Mouse (Mus musculus) embryonic facial prominence, embryonic 15.5 days (tissue): ENCODE data around the gene Aldh3b3. TPM values are rescaled to one million over a fixed set of nuclear protein-coding genes. Genes with fewer than 3 reads are reported as not detected.

ENCODE experiments used
- ATAC-seq: fragments of 200-750 bp; cut with Nextera tagmentation; 2 replicates; pipeline ENCODE4 v1.8.0; 2017; ENCODE audit warnings: low read depth, moderate TSS enrichment; ENCODE audit not compliant: insufficient number of reproducible peaks, low FRiP score, low TSS enrichment
- H3K27ac ChIP-seq: fragments of 300-500 bp; sonication (generic); replicated peaks from 2 replicates; pipeline ENCODE4 v1.5.1; 2015; ENCODE audit warnings: mild to moderate bottlenecking, inconsistent platforms
- H3K27me3 ChIP-seq: fragments of 300-500 bp; sonication (generic); 2 replicates; pipeline ENCODE4 v1.6.1; 2015; ENCODE audit warnings: inconsistent platforms
- H3K36me3 ChIP-seq: fragments of 300-500 bp; sonication (generic); 2 replicates; pipeline ENCODE4 v1.6.1; 2015; ENCODE audit warnings: mild to moderate bottlenecking, inconsistent platforms
- H3K4me1 ChIP-seq: fragments of 300-500 bp; sonication (generic); 2 replicates; pipeline ENCODE4 v1.6.1; 2015; ENCODE audit warnings: inconsistent platforms
- H3K4me2 ChIP-seq: fragments of 300-500 bp; sonication (generic); replicated peaks from 2 replicates; pipeline ENCODE4 v1.6.1; 2015; ENCODE audit warnings: mild to moderate bottlenecking, inconsistent platforms
- H3K4me3 ChIP-seq: fragments of 300-500 bp; sonication (generic); replicated peaks from 2 replicates; pipeline ENCODE4 v1.5.1; 2015; ENCODE audit warnings: mild to moderate bottlenecking, inconsistent platforms
- H3K9ac ChIP-seq: fragments of 300-500 bp; sonication (generic); 2 replicates; pipeline ENCODE4 v1.6.1; 2015; ENCODE audit warnings: inconsistent platforms
- H3K9me3 ChIP-seq: fragments of 300-500 bp; sonication (generic); replicated peaks from 2 replicates; pipeline ENCODE4 v1.6.1; 2016; ENCODE audit warnings: inconsistent platforms
- WGBS: fragments of 180-500 bp; shearing (Covaris S2); methylation state at CpG from one replicate; pipeline ENCODE4 v1.1.7; 2015; 5-methylcytosine and 5-hydroxymethylcytosine counted together
- polyA plus RNA-seq: library from polyadenylated mRNA; unstranded; fragments of >200 nt; fragmentation: Nextera tagmentation; extraction: Ambion mirVana; gene quantifications from 2 replicates; pipeline ENCODE4 v1.2.1, GENCODE M21; 2015

Aldh3b3 gene
- polyA plus RNA-seq: 2.8 and 3.2 TPM in 2 replicates

DNA sequence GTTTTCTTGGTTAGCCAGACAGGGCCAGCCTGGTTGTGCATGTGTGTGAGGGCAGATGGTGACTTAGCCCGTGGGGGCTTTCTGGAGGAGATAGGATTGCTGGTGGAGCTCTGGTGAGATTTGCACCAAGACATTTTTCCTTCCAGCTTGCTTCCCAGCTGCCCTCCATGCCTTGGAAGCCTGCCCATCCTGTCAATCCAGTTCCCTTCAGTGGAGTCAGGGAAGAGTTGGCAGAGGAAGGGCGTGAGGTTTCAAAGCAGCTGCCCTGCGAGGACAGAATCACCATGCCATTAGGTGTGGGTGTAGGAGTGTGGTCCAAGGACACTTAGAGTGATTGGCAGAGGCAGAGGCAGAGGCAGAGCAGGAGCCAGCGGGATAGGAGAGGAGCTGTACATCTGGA, at the start of gene Aldh3b3:
Gene Aldh3b3, plus strand, starts transcription at position 176 of the 400 bp plus-strand sequence.
- Histone ChIP-seq H3K27me3 (no peaks in the 10 kb centered on the region), H3K27ac (no peak within 1 kb of the TSS), H3K4me1 (no peaks in the 10 kb centered on the region), H3K9me3 (no peaks in the 10 kb centered on the region), H3K4me3 (no peak within 1 kb of the TSS), H3K4me2 (no peak within 1 kb of the TSS), H3K9ac (no peak within 1 kb of the TSS), H3K36me3 (no peaks in the 10 kb centered on the region)
- 56% methylated on average over 4 of the region's 4 CpGs for WGBS
- ATAC-seq: no peak

GRCm38 (mm10) chr19:3910206-3910605, 48.2 kb upstream of the Aldh3b3 start:
- Histone ChIP-seq H3K9me3 (no peaks in the 10 kb centered on the region), H3K4me3 (no peak overlapping the region), H3K4me2 (no peak overlapping the region), H3K4me1 (peaks cover 43% of the 10 kb centered on the region), H3K36me3 (peaks cover 33% of the 10 kb centered on the region), H3K27me3 (no peaks in the 10 kb centered on the region), H3K27ac (no peak overlapping the region), H3K9ac (no peak overlapping the region)
- ATAC-seq: no peak
- 70% methylated on average over 5 of the region's 5 CpGs for WGBS

- H3K27ac ChIP-seq: peak within 1 kb of the TSS; percentile 79
- peak within 1 kb of the TSS; percentile 79 for H3K4me3 ChIP-seq
- ATAC-seq: peak; percentile 97
- H3K4me2 ChIP-seq: peak within 1 kb of the TSS; percentile 85
- H3K27me3 ChIP-seq: no peaks in the 10 kb centered on the region
- no peaks in the 10 kb centered on the region for H3K9me3 ChIP-seq
- peak within 1 kb of the TSS; percentile 50 for H3K9ac ChIP-seq
- H3K4me1 ChIP-seq: peaks cover 23% of the 10 kb centered on the region
- peaks cover 33% of the 10 kb centered on the region for H3K36me3 ChIP-seq
- WGBS: under 1% methylated on average over 43 of the region's 43 CpGs
These were observed 45.9 kb upstream of the Aldh3b3 start, which contains the start of gene Ndufs8 for GRCm38 (mm10) chr19:3912337-3913204. Gene Ndufs8 (minus strand): TSS chr19:3912774.

GRCm38 (mm10) chr19:3913692-3914091, 44.8 kb upstream of the Aldh3b3 start:
- whole genome bisulfite sequencing: 85% methylated on average over 8 of the region's 8 CpGs
- H3K9ac ChIP-seq: no peak overlapping the region
- H3K36me3 ChIP-seq: peaks cover 27% of the 10 kb centered on the region
- no peaks in the 10 kb centered on the region for H3K9me3 ChIP-seq
- H3K4me1 ChIP-seq: peaks cover 17% of the 10 kb centered on the region
- peak overlapping the region; percentile 79 for H3K4me3 ChIP-seq
- ATAC-seq: no peak
- H3K27me3 ChIP-seq: no peaks in the 10 kb centered on the region
- H3K4me2 ChIP-seq: peak overlapping the region; percentile 85
- H3K27ac ChIP-seq: no peak overlapping the region

- Histone ChIP-seq H3K27me3 (no peaks in the 10 kb centered on the region), H3K36me3 (peaks cover 18% of the 10 kb centered on the region), H3K9ac (no peak overlapping the region), H3K4me3 (no peak overlapping the region), H3K9me3 (no peaks in the 10 kb centered on the region), H3K4me1 (peaks cover 17% of the 10 kb centered on the region), H3K27ac (no peak overlapping the region), H3K4me2 (no peak overlapping the region)
- 82% methylated on average over 5 of the region's 5 CpGs for WGBS
- no peak for ATAC-seq
These were observed 43.9 kb upstream of the Aldh3b3 start for GRCm38 (mm10) chr19:3914535-3914934.

DNA sequence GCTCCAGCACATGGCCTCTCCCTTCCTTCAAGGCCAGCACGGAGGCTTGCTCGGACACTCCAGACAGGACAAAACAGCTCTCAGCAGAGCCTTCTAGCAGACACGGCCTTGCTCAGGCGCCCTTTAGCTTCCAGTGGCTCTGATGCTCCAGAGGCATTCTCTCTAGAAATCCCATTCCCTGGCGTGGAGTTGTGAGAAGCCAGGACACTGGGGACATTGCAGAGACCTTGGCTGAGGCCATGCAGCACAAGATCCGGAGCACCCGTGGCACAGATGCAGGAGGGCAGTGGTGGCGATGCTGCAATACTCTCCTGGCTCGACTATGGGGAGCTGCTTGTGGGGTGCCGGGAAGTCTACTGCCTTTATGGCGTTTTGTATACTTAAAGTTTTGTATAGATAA, 41.7 kb upstream of the Aldh3b3 start:
- Histone ChIP-seq H3K27ac (no peak overlapping the region), H3K4me2 (no peak overlapping the region), H3K9ac (no peak overlapping the region), H3K4me1 (peaks cover 11% of the 10 kb centered on the region), H3K36me3 (no peaks in the 10 kb centered on the region), H3K9me3 (no peaks in the 10 kb centered on the region), H3K27me3 (no peaks in the 10 kb centered on the region), H3K4me3 (no peak overlapping the region)
- ATAC-seq: no peak
- WGBS: 70% methylated on average over 11 of the region's 11 CpGs

GRCm38 (mm10) chr19:3919928-3920327, 38.5 kb upstream of the Aldh3b3 start:
- Histone ChIP-seq H3K9ac (no peak overlapping the region), H3K4me1 (no peaks in the 10 kb centered on the region), H3K27me3 (no peaks in the 10 kb centered on the region), H3K4me3 (no peak overlapping the region), H3K27ac (no peak overlapping the region), H3K9me3 (no peaks in the 10 kb centered on the region), H3K36me3 (no peaks in the 10 kb centered on the region), H3K4me2 (no peak overlapping the region)
- no peak for ATAC-seq

DNA sequence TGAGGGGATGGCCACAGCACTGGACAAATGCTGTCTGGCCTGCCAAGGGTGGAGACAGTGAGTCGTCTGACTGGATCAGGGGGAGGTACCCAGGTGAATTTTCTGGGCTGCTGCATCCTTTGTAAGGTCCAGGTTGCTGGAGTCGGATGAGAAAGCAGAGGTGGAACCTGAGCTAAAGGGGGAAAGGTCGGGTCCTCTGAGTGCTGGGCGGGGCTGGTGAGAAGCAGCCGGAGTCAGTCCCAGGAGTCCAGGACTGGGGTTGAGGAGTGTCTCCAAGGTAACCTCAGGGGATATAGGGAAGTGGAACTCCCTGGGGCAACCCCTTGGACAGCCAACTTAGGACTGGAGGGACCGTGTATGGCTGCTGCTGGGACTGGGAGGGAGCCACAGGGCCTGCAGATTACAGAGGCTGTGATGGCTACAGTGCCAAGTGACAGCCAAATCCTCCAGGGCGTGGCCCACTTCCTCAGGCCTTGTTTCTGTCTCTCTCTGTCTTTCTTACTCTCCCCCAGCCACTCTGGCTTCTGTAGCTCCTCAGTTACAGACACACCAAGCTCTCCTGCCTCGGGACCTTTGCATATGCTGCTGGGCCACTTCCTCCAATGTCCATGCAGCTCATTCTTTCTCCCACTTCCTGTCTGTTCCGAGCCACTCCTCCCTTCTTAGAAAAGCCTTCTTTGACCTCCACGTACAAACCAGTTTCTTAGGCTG, 35.6 kb upstream of the Aldh3b3 start:
- Histone ChIP-seq H3K4me2 (no peak overlapping the region), H3K9ac (no peak overlapping the region), H3K27me3 (no peaks in the 10 kb centered on the region), H3K4me3 (no peak overlapping the region), H3K36me3 (no peaks in the 10 kb centered on the region), H3K9me3 (no peaks in the 10 kb centered on the region), H3K27ac (peak overlapping the region; percentile 13; the same call in 1 of the 2 replicates), H3K4me1 (peaks cover 13% of the 10 kb centered on the region)
- no peak for ATAC-seq
- 43% methylated on average over 10 of the region's 10 CpGs for whole genome bisulfite sequencing

- peak overlapping the region; percentile 13 for H3K27ac ChIP-seq
- ATAC-seq: peak; percentile 60
- 57% methylated on average over 13 of the region's 13 CpGs for WGBS
- H3K9me3 ChIP-seq: no peaks in the 10 kb centered on the region
- H3K27me3 ChIP-seq: no peaks in the 10 kb centered on the region
- no peak overlapping the region for H3K9ac ChIP-seq
- H3K4me2 ChIP-seq: no peak overlapping the region
- H3K4me1 ChIP-seq: peaks cover 13% of the 10 kb centered on the region
- no peak overlapping the region for H3K4me3 ChIP-seq
- H3K36me3 ChIP-seq: no peaks in the 10 kb centered on the region
These were observed 34.9 kb upstream of the Aldh3b3 start for GRCm38 (mm10) chr19:3923586-3923985.

DNA sequence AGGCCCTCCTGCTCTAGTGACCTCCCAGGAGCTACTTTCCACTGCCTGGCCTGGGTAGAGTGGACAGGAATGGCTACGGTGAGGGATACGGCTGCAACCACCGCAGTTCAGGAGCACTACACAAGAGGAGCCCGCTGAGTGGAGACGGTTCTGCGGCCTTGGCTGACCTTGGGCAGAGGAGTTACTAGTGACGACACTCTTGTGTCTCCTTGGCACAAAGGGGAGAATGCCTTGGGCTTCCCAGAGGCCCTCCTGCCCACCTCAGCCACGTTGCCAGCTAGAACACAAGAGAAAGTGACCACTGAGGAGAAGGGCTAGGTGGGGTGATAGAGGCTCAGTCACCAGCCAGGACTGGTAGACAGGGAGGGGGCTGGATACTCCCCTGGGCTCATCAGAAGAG, 34.3 kb upstream of the Aldh3b3 start:
- H3K4me3 ChIP-seq: no peak overlapping the region
- peaks cover 17% of the 10 kb centered on the region for H3K4me1 ChIP-seq
- no peaks in the 10 kb centered on the region for H3K9me3 ChIP-seq
- no peaks in the 10 kb centered on the region for H3K27me3 ChIP-seq
- ATAC-seq: no peak
- WGBS: 72% methylated on average over 8 of the region's 8 CpGs
- H3K36me3 ChIP-seq: no peaks in the 10 kb centered on the region
- H3K27ac ChIP-seq: peak overlapping the region; percentile 3; the same call in 1 of the 2 replicates
- no peak overlapping the region for H3K9ac ChIP-seq
- H3K4me2 ChIP-seq: no peak overlapping the region

DNA sequence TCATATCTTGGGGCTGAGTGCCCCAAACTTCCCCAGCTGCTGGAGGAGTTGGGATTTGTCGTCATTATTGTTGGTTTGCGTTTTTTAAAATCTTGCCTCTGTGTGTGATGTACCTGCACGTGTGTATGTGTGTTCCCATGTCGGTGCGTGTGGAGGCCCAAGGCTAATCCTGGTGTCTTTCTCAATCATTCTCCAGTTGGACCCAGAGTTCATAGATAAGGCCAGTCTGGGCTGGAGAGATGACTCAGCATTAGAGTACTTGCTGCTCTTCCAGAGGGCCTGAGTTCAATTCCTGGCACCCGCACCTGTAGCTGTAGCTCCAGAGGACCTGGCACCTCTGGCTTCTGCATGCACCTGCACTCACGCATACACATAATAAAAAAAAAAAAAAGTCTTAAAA, 33.6 kb upstream of the Aldh3b3 start:
- Histone ChIP-seq H3K4me2 (no peak overlapping the region), H3K4me3 (no peak overlapping the region), H3K9ac (no peak overlapping the region), H3K27me3 (no peaks in the 10 kb centered on the region), H3K4me1 (peaks cover 24% of the 10 kb centered on the region), H3K36me3 (no peaks in the 10 kb centered on the region), H3K27ac (0 out of 2 replicates have a peak overlapping the region, but pooled peaks have one; percentile 3), H3K9me3 (no peaks in the 10 kb centered on the region)
- WGBS: 88% methylated on average over 7 of the region's 7 CpGs
- ATAC-seq: no peak
